Mouse (Mus musculus): ENCODE data around the gene Bcr. TPM values are rescaled to one million over a fixed set of nuclear protein-coding genes. Genes with fewer than 3 reads are reported as not detected.

Gene Bcr
- total and polyA plus RNA-seq, 2 experiments: 7.5 to 14.7 TPM

DNA sequence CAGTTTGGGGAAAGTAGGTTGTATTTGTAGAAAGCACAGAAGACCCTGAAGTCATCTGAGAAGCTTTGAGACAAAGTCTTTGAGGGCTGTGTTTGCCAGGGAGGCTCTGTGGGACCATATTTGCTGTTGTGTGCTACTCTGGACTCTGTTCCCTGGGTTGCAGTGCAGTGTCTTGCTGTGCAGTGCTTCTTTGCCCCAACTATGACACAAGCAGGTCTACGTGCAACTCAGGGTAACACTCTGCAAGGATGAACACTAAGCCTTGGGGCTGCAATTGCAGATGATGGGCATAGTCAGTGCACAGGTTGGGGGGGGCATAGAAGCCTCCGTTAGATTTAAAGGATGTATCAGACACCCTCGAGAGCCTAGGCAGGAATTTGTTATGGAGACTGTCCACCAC, 160.3 kb downstream of the Bcr start:
- no peak overlapping the region for H3K9ac ChIP-seq (ENCODE audit: low read depth, low read length)
- no peak overlapping the region for H3K4me3 ChIP-seq (ENCODE audit: insufficient read depth, low read depth, low read length)
- peak; percentile 49 for DNase-seq (ENCODE audit: extremely low read depth, low read depth, low spot score)
- no peak for TF ChIP-seq POLR2A (IDR thresholded peaks at IDR 0.05; ENCODE audit: extremely low read depth, insufficient read depth, low read length)
- no peak for TF ChIP-seq CTCF (IDR thresholded peaks at IDR 0.05; ENCODE audit: low read depth, low read length)
- 69% methylated on average over 3 of the region's 3 CpGs for WGBS
- H3K79me2 ChIP-seq (ENCODE audit: control insufficient read depth, insufficient read depth, low read length): peaks cover 25% of the 10 kb centered on the region; the same call in 1 of the 2 replicates
- H3K27me3 ChIP-seq (ENCODE audit: control insufficient read depth, insufficient read depth, low read length): no peaks in the 10 kb centered on the region
- H3K27ac ChIP-seq (replicated peaks; ENCODE audit: insufficient read depth, low read depth, low read length): no peak overlapping the region
- H3K4me1 ChIP-seq (ENCODE audit: control insufficient read depth, insufficient read depth, low read length): peaks cover 18% of the 10 kb centered on the region
- no peaks in the 10 kb centered on the region for H3K36me3 ChIP-seq (ENCODE audit: control insufficient read depth, insufficient read depth, low read length)

DNA sequence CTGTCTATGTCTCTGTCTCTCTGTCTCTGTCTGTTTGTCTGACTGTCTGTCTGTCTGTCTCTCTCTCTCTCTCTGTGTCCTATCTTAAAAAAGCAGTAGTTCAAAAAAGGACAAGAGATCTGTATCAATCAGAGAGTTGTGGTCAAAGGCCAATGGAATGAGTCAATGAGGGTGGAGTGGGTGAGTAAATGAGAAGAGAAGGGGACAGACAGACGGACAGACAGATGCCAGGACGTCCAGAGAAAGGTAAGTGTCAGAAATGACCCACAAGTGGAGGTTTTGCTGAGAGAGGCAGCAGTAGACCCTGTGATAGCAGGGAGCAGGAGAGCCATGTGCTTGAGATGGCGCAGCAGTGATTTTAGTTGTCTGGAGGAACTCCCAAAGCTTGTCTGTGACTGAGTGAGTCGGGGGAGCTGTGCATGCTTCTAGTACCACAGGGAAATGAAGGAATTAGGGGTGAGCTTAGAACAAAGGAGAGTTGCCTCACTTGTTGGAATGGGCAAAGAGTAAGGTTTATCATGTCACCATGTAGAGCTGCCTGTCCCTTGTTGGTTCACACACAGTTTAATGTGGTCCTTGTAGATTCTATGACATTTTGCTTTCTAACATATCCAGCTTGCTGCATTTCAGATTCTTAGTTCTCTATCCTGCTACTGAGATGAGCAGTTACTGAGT, 161.7 kb downstream of the Bcr start:
- Histone ChIP-seq H3K9ac (ENCODE audit: low read depth, low read length) (no peak overlapping the region), H3K79me2 (ENCODE audit: control insufficient read depth, insufficient read depth, low read length) (peaks cover 25% of the 10 kb centered on the region; the same call in 1 of the 2 replicates), H3K4me1 (ENCODE audit: control insufficient read depth, insufficient read depth, low read length) (peaks cover 18% of the 10 kb centered on the region), H3K27me3 (ENCODE audit: control insufficient read depth, insufficient read depth, low read length) (no peaks in the 10 kb centered on the region), H3K4me3 (ENCODE audit: insufficient read depth, low read depth, low read length) (no peak overlapping the region), H3K27ac (replicated peaks; ENCODE audit: insufficient read depth, low read depth, low read length) (no peak overlapping the region), H3K36me3 (ENCODE audit: control insufficient read depth, insufficient read depth, low read length) (no peaks in the 10 kb centered on the region)
- 41% methylated on average over 4 of the region's 4 CpGs for WGBS
- TF ChIP-seq POLR2A (IDR thresholded peaks at IDR 0.05; ENCODE audit: extremely low read depth, insufficient read depth, low read length): no peak
- TF ChIP-seq CTCF (IDR thresholded peaks at IDR 0.05; ENCODE audit: low read depth, low read length): no peak
- peak; percentile 38 for DNase-seq (ENCODE audit: extremely low read depth, low read depth, low spot score)

DNA sequence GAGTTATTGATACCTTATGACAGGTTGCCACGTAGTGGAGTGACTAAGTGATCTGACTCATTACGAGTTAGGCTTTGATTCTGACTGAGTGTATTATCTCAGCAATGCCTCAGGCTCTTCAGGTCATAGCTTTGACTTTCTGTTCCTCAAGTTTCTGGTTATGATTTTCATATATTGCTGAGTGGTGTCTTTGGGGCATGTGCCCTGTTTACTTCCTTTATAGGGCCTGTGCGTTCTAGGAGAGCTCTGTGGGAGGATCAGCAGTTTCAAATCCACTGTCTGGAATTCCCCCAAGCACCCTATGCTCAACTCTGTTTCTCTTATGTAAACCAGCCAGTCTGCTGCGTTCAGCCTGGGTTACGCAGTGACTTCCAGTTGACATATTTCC, 162.2 kb downstream of the Bcr start:
- TF ChIP-seq CTCF (IDR thresholded peaks at IDR 0.05; ENCODE audit: low read depth, low read length) (no peak), POLR2A (IDR thresholded peaks at IDR 0.05; ENCODE audit: extremely low read depth, insufficient read depth, low read length) (no peak)
- no peak overlapping the region for H3K27ac ChIP-seq (replicated peaks; ENCODE audit: insufficient read depth, low read depth, low read length)
- H3K79me2 ChIP-seq (ENCODE audit: control insufficient read depth, insufficient read depth, low read length): peaks cover 25% of the 10 kb centered on the region; the same call in 1 of the 2 replicates
- no peaks in the 10 kb centered on the region for H3K27me3 ChIP-seq (ENCODE audit: control insufficient read depth, insufficient read depth, low read length)
- peaks cover 18% of the 10 kb centered on the region for H3K4me1 ChIP-seq (ENCODE audit: control insufficient read depth, insufficient read depth, low read length)
- H3K4me3 ChIP-seq (ENCODE audit: insufficient read depth, low read depth, low read length): no peak overlapping the region
- WGBS: 61% methylated on average over 5 of the region's 5 CpGs
- no peak overlapping the region for H3K9ac ChIP-seq (ENCODE audit: low read depth, low read length)
- peak; percentile 52 for DNase-seq (ENCODE audit: extremely low read depth, low read depth, low spot score)
- no peaks in the 10 kb centered on the region for H3K36me3 ChIP-seq (ENCODE audit: control insufficient read depth, insufficient read depth, low read length)

DNA sequence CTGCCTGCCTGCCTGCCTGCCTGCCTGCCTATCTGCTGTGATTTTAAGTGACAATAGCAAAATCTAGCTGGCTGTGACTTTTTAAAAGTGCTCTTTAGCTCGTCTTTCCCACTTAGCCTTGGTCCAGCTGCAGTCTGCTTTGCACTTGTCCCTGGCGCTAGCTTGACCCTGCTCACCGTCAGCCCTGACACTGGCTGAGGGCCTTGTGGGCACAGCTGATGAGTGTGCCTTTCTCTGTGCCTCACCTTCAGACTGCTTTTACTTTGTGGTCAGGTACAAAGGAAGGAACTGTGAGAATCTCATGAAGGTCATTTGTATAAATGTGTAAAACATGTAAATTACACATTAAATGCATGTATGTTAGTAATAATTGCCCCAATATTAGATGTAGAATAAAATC, 163.8 kb downstream of the Bcr start:
- H3K4me3 ChIP-seq (ENCODE audit: insufficient read depth, low read depth, low read length): no peak overlapping the region
- peaks cover 18% of the 10 kb centered on the region for H3K4me1 ChIP-seq (ENCODE audit: control insufficient read depth, insufficient read depth, low read length)
- H3K9ac ChIP-seq (ENCODE audit: low read depth, low read length): no peak overlapping the region
- H3K27ac ChIP-seq (replicated peaks; ENCODE audit: insufficient read depth, low read depth, low read length): no peak overlapping the region
- H3K36me3 ChIP-seq (ENCODE audit: control insufficient read depth, insufficient read depth, low read length): no peaks in the 10 kb centered on the region
- no peak for DNase-seq (ENCODE audit: extremely low read depth, low read depth, low spot score)
- H3K79me2 ChIP-seq (ENCODE audit: control insufficient read depth, insufficient read depth, low read length): peaks cover 16% of the 10 kb centered on the region; the same call in 1 of the 2 replicates
- TF ChIP-seq CTCF (IDR thresholded peaks at IDR 0.05; ENCODE audit: low read depth, low read length): no peak
- TF ChIP-seq POLR2A (IDR thresholded peaks at IDR 0.05; ENCODE audit: extremely low read depth, insufficient read depth, low read length): no peak
- no peaks in the 10 kb centered on the region for H3K27me3 ChIP-seq (ENCODE audit: control insufficient read depth, insufficient read depth, low read length)
- WGBS: 59% methylated on average over 3 of the region's 3 CpGs

DNA sequence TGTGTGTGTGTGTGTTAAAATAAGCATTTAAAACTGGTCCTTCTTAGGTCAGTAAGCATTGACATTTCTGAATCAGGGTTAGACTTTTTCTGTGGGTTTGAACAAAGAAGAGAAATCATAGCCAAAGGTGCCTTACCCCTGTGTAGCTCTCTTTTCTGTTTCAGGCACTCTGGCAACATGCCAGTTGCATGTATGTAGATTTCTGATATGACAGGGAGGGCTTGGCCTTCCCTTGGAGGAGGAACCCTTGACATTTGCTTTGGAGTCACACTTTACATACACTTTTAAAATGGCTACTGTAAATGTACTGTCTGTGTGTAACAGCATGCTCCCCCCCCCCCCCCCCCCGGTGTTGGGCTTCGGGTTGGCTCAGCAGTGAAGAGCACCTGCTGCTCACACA, 164.2 kb downstream of the Bcr start:
- WGBS: no CpG with 5 or more reads among the region's 2 CpGs
- peaks cover 18% of the 10 kb centered on the region for H3K4me1 ChIP-seq (ENCODE audit: control insufficient read depth, insufficient read depth, low read length)
- no peak for DNase-seq (ENCODE audit: extremely low read depth, low read depth, low spot score)
- H3K36me3 ChIP-seq (ENCODE audit: control insufficient read depth, insufficient read depth, low read length): no peaks in the 10 kb centered on the region
- no peak overlapping the region for H3K4me3 ChIP-seq (ENCODE audit: insufficient read depth, low read depth, low read length)
- H3K27ac ChIP-seq (replicated peaks; ENCODE audit: insufficient read depth, low read depth, low read length): no peak overlapping the region
- peaks cover 16% of the 10 kb centered on the region; the same call in 1 of the 2 replicates for H3K79me2 ChIP-seq (ENCODE audit: control insufficient read depth, insufficient read depth, low read length)
- no peak for TF ChIP-seq POLR2A (IDR thresholded peaks at IDR 0.05; ENCODE audit: extremely low read depth, insufficient read depth, low read length)
- no peak for TF ChIP-seq CTCF (IDR thresholded peaks at IDR 0.05; ENCODE audit: low read depth, low read length)
- H3K9ac ChIP-seq (ENCODE audit: low read depth, low read length): no peak overlapping the region
- H3K27me3 ChIP-seq (ENCODE audit: control insufficient read depth, insufficient read depth, low read length): no peaks in the 10 kb centered on the region

DNA sequence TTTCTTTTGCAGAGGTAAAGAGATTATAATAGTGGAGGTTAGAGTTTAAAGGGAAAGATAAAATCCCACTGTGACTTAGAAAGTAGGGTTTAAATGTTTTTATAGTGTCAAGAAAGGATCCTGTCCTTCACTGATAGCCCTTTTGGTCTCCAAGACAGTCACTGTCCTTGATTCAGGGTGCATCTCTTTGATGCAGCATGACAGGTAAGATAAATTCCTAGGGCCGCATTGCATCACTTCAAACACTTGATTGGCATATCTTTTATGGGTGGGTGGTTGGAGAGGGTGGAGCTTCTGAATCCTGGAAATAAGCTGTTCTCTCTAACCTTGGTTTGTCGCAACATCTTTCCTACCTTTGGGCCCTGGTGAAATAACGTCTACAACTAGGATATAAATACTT, 167.0 kb downstream of the Bcr start:
- Histone ChIP-seq H3K79me2 (ENCODE audit: control insufficient read depth, insufficient read depth, low read length) (peaks cover 12% of the 10 kb centered on the region; the same call in 1 of the 2 replicates), H3K4me3 (ENCODE audit: insufficient read depth, low read depth, low read length) (no peak overlapping the region), H3K36me3 (ENCODE audit: control insufficient read depth, insufficient read depth, low read length) (peaks cover 6% of the 10 kb centered on the region), H3K4me1 (ENCODE audit: control insufficient read depth, insufficient read depth, low read length) (peaks cover 3% of the 10 kb centered on the region; the same call in 1 of the 2 replicates), H3K9ac (ENCODE audit: low read depth, low read length) (no peak overlapping the region), H3K27me3 (ENCODE audit: control insufficient read depth, insufficient read depth, low read length) (no peaks in the 10 kb centered on the region), H3K27ac (replicated peaks; ENCODE audit: insufficient read depth, low read depth, low read length) (no peak overlapping the region)
- WGBS: 68% methylated on average over 3 of the region's 3 CpGs
- no peak for TF ChIP-seq POLR2A (IDR thresholded peaks at IDR 0.05; ENCODE audit: extremely low read depth, insufficient read depth, low read length)
- no peak for TF ChIP-seq CTCF (IDR thresholded peaks at IDR 0.05; ENCODE audit: low read depth, low read length)
- no peak for DNase-seq (ENCODE audit: extremely low read depth, low read depth, low spot score)

All from liver, adult 2 months (tissue).